Mouse (Mus musculus) heart, embryonic 16.5 days (tissue): ENCODE data around the gene Rtkn2. TPM values are rescaled to one million over a fixed set of nuclear protein-coding genes. Genes with fewer than 3 reads are reported as not detected.
A peak's percentile ranks its signal among the peaks of the same experiment; 100 is the strongest.

Experiments
- ATAC-seq: fragments of 200-750 bp; cut with Nextera tagmentation; replicated peaks from 2 replicates; pipeline ENCODE4 v1.8.0; 2017; ENCODE audit warnings: moderate number of reproducible peaks; ENCODE audit not compliant: insufficient read depth, low FRiP score; ENCODE audit errors: extremely low read depth
- H3K27ac ChIP-seq: fragments of 300-500 bp; sonication (generic); 2 replicates; pipeline ENCODE4 v1.5.1; 2014; ENCODE audit warnings: mild to moderate bottlenecking, low read length, control low read depth, moderate library complexity
- H3K27me3 ChIP-seq: fragments of 300-500 bp; sonication (generic); 2 replicates; pipeline ENCODE4 v1.6.1; 2014; ENCODE audit warnings: low read length, mixed read lengths; ENCODE audit not compliant: control insufficient read depth, insufficient read depth
- H3K36me3 ChIP-seq: fragments of 300-500 bp; sonication (generic); 2 replicates; pipeline ENCODE4 v1.6.1; 2014; ENCODE audit not compliant: control insufficient read depth, insufficient read depth
- H3K4me1 ChIP-seq: fragments of 300-500 bp; sonication (generic); 2 replicates; pipeline ENCODE4 v1.6.1; 2014; ENCODE audit warnings: low read length, mixed read lengths; ENCODE audit not compliant: control insufficient read depth, insufficient read depth
- H3K4me2 ChIP-seq: fragments of 300-500 bp; sonication (generic); 2 replicates; pipeline ENCODE4 v1.6.1; 2014; ENCODE audit warnings: low read depth, mild to moderate bottlenecking, control low read depth, low read length
- H3K4me3 ChIP-seq: fragments of 300-500 bp; sonication (generic); 2 replicates; pipeline ENCODE4 v1.5.1; 2014; ENCODE audit warnings: mild to moderate bottlenecking, control low read depth, low read length
- H3K9ac ChIP-seq: fragments of 300-500 bp; sonication (generic); 2 replicates; pipeline ENCODE4 v1.6.1; 2014; ENCODE audit warnings: low read length, control low read depth
- H3K9me3 ChIP-seq: fragments of 300-500 bp; sonication (generic); replicated peaks from 2 replicates; pipeline ENCODE4 v1.6.1; 2016; ENCODE audit warnings: low read length; ENCODE audit not compliant: control insufficient read depth
- WGBS: fragments of 180-500 bp; shearing (Covaris S2); extraction: QIAGEN DNeasy Blood & Tissue Kit; methylation state at CpG from one replicate; pipeline ENCODE4 v1.1.7; 2014; 5-methylcytosine and 5-hydroxymethylcytosine counted together
- polyA plus RNA-seq: library from polyadenylated mRNA; unstranded; fragments of >200 nt; fragmentation: Nextera tagmentation; extraction: Ambion mirVana; gene quantifications from 2 replicates; pipeline ENCODE4 v1.2.1, GENCODE M21; 2015

The Rtkn2 gene
- polyA plus RNA-seq, 1 experiment from 2014 or later = 8.0 TPM

- no peak for ATAC-seq
- H3K9me3 ChIP-seq = no peaks in the 10 kb centered on the region
- H3K27ac ChIP-seq = no peak overlapping the region
- 93% methylated on average over 8 of the region's 8 CpGs for WGBS
- H3K4me1 ChIP-seq = peaks cover 7% of the 10 kb centered on the region
- 0 out of 2 replicates have a peak, but pooled peaks cover 2% of the 10 kb centered on the region for H3K36me3 ChIP-seq
- no peak overlapping the region for H3K4me2 ChIP-seq
- H3K9ac ChIP-seq = no peak overlapping the region
- no peaks in the 10 kb centered on the region for H3K27me3 ChIP-seq
- H3K4me3 ChIP-seq = no peak overlapping the region
Observed at GRCm38 (mm10) chr10:67983776-67984175, 4.4 kb downstream of the Rtkn2 start.

GRCm38 (mm10) chr10:67984271-67984943, 5.0 kb downstream of the Rtkn2 start:
- H3K9ac ChIP-seq = no peak overlapping the region

GRCm38 (mm10) chr10:67985100-67985499, 5.7 kb downstream of the Rtkn2 start:
- Histone ChIP-seq H3K4me1 (peaks cover 7% of the 10 kb centered on the region), H3K9me3 (no peaks in the 10 kb centered on the region), H3K36me3 (peaks cover 4% of the 10 kb centered on the region; the same call in 1 of the 2 replicates), H3K4me3 (no peak overlapping the region), H3K27ac (no peak overlapping the region), H3K9ac (no peak overlapping the region), H3K4me2 (no peak overlapping the region), H3K27me3 (no peaks in the 10 kb centered on the region)
- WGBS = 87% methylated on average over 17 of the region's 17 CpGs
- ATAC-seq = no peak

More at GRCm38 (mm10) chr10:67984271-67984943, 5.0 kb downstream of the Rtkn2 start:
- no peaks in the 10 kb centered on the region for H3K27me3 ChIP-seq
- H3K27ac ChIP-seq = no peak overlapping the region
- no peak overlapping the region for H3K4me3 ChIP-seq
- no peaks in the 10 kb centered on the region for H3K9me3 ChIP-seq
- peak; percentile 76 for ATAC-seq
- H3K36me3 ChIP-seq = 0 out of 2 replicates have a peak, but pooled peaks cover 2% of the 10 kb centered on the region
- peaks cover 7% of the 10 kb centered on the region for H3K4me1 ChIP-seq
- no peak overlapping the region for H3K4me2 ChIP-seq
- 32% methylated on average over 13 of the region's 13 CpGs for WGBS

GRCm38 (mm10) chr10:67995356-67995755, 16.0 kb downstream of the Rtkn2 start:
- 63% methylated on average over 12 of the region's 12 CpGs for WGBS
- ATAC-seq = no peak
- Histone ChIP-seq H3K9ac (no peak overlapping the region), H3K4me2 (no peak overlapping the region), H3K36me3 (peaks cover 5% of the 10 kb centered on the region; the same call in 1 of the 2 replicates), H3K27ac (no peak overlapping the region), H3K4me3 (no peak overlapping the region), H3K27me3 (no peaks in the 10 kb centered on the region), H3K4me1 (no peaks in the 10 kb centered on the region), H3K9me3 (peaks cover 4% of the 10 kb centered on the region; the same call in 1 of the 2 replicates)

DNA sequence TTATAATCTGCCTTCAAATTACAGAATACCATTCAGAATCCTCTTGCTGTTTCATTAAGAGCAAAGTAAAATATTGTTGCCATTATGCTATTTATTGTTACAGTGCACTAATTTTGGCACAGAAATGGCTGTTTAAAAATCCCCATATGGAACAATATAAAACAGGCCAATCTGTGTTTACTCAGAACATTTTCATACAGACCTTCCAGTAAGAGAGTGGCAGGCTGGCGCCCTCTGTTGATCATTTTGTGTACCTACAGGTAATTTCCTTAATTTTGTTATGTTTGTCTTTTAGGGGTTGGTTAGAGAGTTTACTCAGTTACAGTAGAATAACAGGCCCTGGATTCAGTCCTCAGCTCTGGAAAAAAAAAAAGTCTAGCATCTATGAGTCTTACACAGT, 16.8 kb downstream of the Rtkn2 start:
- Histone ChIP-seq H3K4me1 (no peaks in the 10 kb centered on the region), H3K4me2 (no peak overlapping the region), H3K27me3 (no peaks in the 10 kb centered on the region), H3K27ac (no peak overlapping the region), H3K9me3 (peaks cover 4% of the 10 kb centered on the region; the same call in 1 of the 2 replicates), H3K4me3 (no peak overlapping the region), H3K9ac (no peak overlapping the region), H3K36me3 (peaks cover 6% of the 10 kb centered on the region; the same call in 1 of the 2 replicates)
- WGBS = 0% methylated on average over 1 of the region's 1 CpGs
- ATAC-seq = no peak

- Histone ChIP-seq H3K27me3 (no peaks in the 10 kb centered on the region), H3K4me2 (peak overlapping the region; percentile 30; the same call in 1 of the 2 replicates), H3K27ac (no peak overlapping the region), H3K36me3 (peaks cover 5% of the 10 kb centered on the region; the same call in 1 of the 2 replicates), H3K9me3 (no peaks in the 10 kb centered on the region), H3K4me1 (no peaks in the 10 kb centered on the region), H3K9ac (no peak overlapping the region), H3K4me3 (no peak overlapping the region)
- 35% methylated on average over 13 of the region's 13 CpGs for WGBS
- ATAC-seq = peak; percentile 49; the same call in 1 of the 2 replicates
Observed at GRCm38 (mm10) chr10:67998116-67998635, 18.8 kb downstream of the Rtkn2 start.

DNA sequence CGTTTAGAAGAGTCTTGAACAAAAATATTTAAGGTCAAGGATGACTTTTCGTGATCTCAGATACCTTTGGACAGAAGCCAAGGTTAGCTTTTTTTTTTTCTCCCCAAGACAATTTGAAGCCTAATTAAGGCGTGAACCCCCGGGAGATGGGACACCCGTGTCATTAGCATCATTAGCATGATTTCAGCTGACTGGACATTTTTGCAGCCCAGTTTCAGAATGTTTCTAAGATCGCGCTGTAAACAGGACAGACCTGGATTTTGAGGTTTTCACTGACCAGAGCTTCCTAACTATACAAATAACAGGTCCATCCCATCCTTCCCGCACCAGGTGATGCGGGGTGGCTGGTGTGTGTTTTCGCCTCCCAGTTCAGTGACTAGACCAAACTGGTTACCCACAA, 19.8 kb downstream of the Rtkn2 start:
- Histone ChIP-seq H3K27me3 (no peaks in the 10 kb centered on the region), H3K36me3 (peaks cover 5% of the 10 kb centered on the region; the same call in 1 of the 2 replicates), H3K27ac (no peak overlapping the region), H3K9ac (no peak overlapping the region), H3K4me3 (no peak overlapping the region), H3K4me2 (no peak overlapping the region), H3K9me3 (no peaks in the 10 kb centered on the region), H3K4me1 (peaks cover 4% of the 10 kb centered on the region)
- no peak for ATAC-seq
- WGBS = 79% methylated on average over 10 of the region's 10 CpGs

DNA sequence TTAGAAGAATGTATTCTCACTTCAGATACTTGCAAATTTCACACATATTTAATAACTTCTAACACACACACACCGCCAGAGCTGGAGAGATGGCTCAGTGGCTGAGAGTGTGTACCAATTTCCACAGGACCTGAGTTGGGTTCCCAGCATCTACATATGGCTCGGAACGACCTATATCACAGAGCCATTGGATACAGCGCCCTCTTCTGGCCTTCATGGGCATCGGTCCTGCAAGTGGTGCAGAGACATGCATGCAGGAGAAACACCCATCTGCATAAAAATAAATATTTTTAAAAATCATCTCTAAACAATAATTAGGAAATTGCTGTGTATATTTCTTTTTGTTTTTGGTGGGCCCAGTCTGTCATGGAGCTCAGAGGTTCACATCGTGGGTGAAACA, 22.1 kb downstream of the Rtkn2 start:
- no peak overlapping the region for H3K9ac ChIP-seq
- peaks cover 5% of the 10 kb centered on the region; the same call in 1 of the 2 replicates for H3K36me3 ChIP-seq
- no peaks in the 10 kb centered on the region for H3K9me3 ChIP-seq
- peaks cover 6% of the 10 kb centered on the region for H3K4me1 ChIP-seq
- H3K27ac ChIP-seq = no peak overlapping the region
- H3K4me2 ChIP-seq = no peak overlapping the region
- no peak overlapping the region for H3K4me3 ChIP-seq
- no peak for ATAC-seq
- H3K27me3 ChIP-seq = no peaks in the 10 kb centered on the region
- WGBS = 91% methylated on average over 6 of the region's 6 CpGs
